Mouse (Mus musculus) layer of hippocampus, adult 11-12 months (tissue): ENCODE data around the gene L2hgdh.
"Not testable (repeated sequence)": the region's sequence is repeated elsewhere in the genome, so short reads cannot be mapped to it uniquely, and the experiment has no call there.

ENCODE experiments used
- DNase-seq: peaks from one replicate; pipeline ENCODE4 v3.0.0; 2022; ENCODE audit warnings: low spot score

Gene L2hgdh

GRCm38 (mm10) chr12:69674176-69674575, 50.5 kb downstream of the L2hgdh start:
- no peak for DNase-seq

DNA sequence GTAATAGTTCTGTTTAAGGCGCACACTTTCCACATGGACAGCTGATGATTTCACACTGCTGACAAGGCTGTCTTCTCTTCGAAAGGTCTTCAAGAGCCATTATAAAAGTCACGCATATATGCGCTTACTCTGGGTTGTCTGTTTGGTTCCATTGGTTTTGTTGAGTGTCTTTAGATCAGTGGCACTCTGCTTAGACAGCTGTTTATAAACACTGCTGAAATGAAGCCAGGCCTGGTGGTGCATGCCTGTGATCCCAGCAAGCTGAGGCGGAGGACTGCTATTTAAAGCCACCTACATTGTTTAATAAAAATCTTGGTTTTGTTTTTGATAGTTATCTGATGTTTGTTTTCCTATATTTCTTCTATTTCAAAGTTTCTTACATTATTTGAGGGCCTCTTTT, 58.0 kb downstream of the L2hgdh start:
- DNase-seq = no peak

DNA sequence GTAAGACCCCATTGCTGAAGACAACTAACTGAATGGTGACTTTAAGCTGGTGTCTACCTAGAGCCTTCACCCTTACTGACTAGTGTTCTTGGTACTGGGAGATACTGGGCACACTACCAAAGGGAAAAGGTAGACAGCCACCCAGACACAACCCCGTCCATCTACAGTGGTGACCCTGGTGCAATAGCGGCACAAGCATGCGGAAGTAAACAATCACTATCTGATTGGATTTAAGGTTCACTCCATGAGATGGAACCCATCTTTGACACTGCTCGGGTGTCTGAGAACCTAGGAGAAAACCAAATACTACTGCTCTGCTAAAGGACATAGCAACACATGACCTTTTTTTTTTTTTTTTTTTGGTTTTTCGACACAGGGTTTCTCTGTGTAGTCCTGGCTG, 63.0 kb downstream of the L2hgdh start:
- no peak for DNase-seq

DNA sequence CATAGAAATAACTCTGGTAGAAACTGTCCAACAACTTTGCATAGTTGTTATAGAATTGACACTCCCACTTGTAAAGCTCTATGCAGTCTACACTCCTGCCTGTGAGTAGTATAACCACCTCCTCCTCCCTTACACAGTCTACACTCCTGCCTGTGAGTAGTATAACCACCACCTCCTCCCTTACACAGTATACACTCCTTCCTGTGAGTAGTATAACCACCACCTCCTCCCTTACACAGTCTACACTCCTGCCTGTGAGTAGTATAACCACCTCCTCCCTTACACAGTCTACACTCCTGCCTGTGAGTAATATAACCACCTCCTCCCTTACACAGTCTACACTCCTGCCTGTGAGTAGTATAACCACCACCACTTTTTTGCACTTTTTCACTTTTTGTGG, 70.7 kb downstream of the L2hgdh start:
- DNase-seq = not testable (repeated sequence)

- DNase-seq = no peak
These were observed 75.2 kb downstream of the L2hgdh start for GRCm38 (mm10) chr12:69649511-69649910.

DNA sequence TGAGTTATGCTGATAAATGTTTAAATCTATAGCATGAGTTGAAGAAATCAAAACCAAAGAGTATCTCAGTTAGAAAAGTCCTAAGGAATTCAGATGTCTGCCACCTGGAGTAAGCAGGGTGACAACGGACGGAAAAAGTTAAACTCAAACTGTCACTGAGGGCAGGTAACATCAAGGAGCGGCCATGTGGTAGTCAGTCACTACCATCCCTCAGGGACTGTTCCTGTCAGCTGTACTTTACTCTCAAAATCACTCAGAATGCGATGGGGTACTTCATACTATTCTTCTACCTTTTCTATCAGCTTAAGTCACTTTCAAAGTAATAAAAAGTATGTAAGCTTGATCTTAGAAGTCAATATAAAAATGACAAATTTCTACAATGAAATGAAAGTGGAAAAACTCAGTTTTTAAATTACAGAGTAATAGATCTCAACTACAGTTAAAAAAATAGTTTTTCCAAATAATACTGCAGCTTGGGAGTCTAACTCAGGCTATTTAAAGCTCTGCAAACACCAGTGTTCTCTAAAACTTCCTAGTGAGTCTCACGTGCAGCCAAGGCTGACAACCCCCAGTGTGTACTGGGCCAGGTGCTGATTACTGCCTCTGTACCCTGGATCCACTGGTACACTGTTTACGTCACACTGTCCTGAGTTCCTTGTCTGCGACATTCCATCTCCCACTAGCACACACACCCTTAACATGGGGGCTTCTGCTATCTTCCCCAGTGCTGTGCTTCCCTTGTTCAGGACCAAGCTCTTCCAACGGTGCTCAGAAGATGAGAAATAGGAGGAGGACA, 78.7 kb downstream of the L2hgdh start:
- DNase-seq = no peak

GRCm38 (mm10) chr12:69644877-69645276, 79.8 kb downstream of the L2hgdh start:
- peak; percentile 76 for DNase-seq

GRCm38 (mm10) chr12:69642877-69643276, 81.8 kb downstream of the L2hgdh start:
- no peak for DNase-seq
